Mouse (Mus musculus) MEL (cell line): ENCODE measurements at regions not wholly inside any gene's neighbourhood (a gene's known extent, or its start where the extent isn't known, plus 50 kb on each side); places are given as distances from the start of the nearest gene placed in this dataset.

Experiments
- BHLHE40 ChIP-seq: IDR thresholded peaks from 2 replicates; pipeline ENCODE4 v1.6.1; 2012; ENCODE audit warnings: low read depth, mild to moderate bottlenecking, inconsistent platforms, low read length, improper control_type of control experiment, borderline replicate concordance
- CTCF ChIP-seq, 3 experiments: IDR thresholded peaks in 2 of 3; conservative IDR thresholded peaks in 1 of 3; 2 replicates each; pipeline ENCODE4 v1.5.1; 2011 to 2012; ENCODE audit warnings: low read length in 3 of 3, low read depth in 2 of 3, mild to moderate bottlenecking in 2 of 3, improper control_type of control experiment in 1 of 3, inconsistent platforms in 1 of 3, mixed read lengths in 1 of 3, moderate library complexity in 1 of 3; ENCODE audit not compliant: control insufficient read depth in 1 of 3, insufficient read depth in 1 of 3, poor library complexity in 1 of 3, severe bottlenecking in 1 of 3
- ETS1 ChIP-seq: IDR thresholded peaks from 2 replicates; pipeline ENCODE4 v1.6.1; 2012; ENCODE audit warnings: low read depth, mild to moderate bottlenecking, inconsistent platforms, low read length, improper control_type of control experiment, moderate library complexity
- GATA1 ChIP-seq: IDR thresholded peaks from 2 replicates; pipeline ENCODE4 v1.6.1; 2011; ENCODE audit warnings: low read depth, low read length, improper control_type of control experiment
- MAFK ChIP-seq: IDR thresholded peaks from 2 replicates; pipeline ENCODE4 v1.6.1; 2011; ENCODE audit warnings: low read depth, mild to moderate bottlenecking, low read length, improper control_type of control experiment, borderline replicate concordance
- MYC ChIP-seq: IDR thresholded peaks from 2 replicates; pipeline ENCODE4 v1.6.1; 2011; ENCODE audit warnings: low read depth, mild to moderate bottlenecking, low read length, improper control_type of control experiment, moderate library complexity
- NELFE ChIP-seq: IDR thresholded peaks from 2 replicates; pipeline ENCODE4 v1.6.1; 2011; ENCODE audit warnings: low read depth, low read length, improper control_type of control experiment
- POLR2A ChIP-seq, 2 experiments: IDR thresholded peaks; 2 replicates each; pipeline ENCODE4 v1.6.1; 2011 to 2012; ENCODE audit warnings: low read length in 2 of 2, mild to moderate bottlenecking in 2 of 2, control low read depth in 1 of 2, improper control_type of control experiment in 1 of 2, low read depth in 1 of 2, moderate library complexity in 1 of 2; ENCODE audit not compliant: control insufficient read depth in 1 of 2, insufficient read depth in 1 of 2, poor library complexity in 1 of 2
- POLR2AphosphoS2 ChIP-seq: IDR thresholded peaks from 2 replicates; pipeline ENCODE4 v1.6.1; 2011; ENCODE audit warnings: low read length, improper control_type of control experiment
- POLR2AphosphoS5 ChIP-seq: IDR thresholded peaks from 2 replicates; pipeline ENCODE4 v1.6.1; 2012; ENCODE audit warnings: low read depth, borderline replicate concordance, mild to moderate bottlenecking, inconsistent platforms, low read length, moderate library complexity, mixed read lengths
- RAD21 ChIP-seq: IDR thresholded peaks from 2 replicates; pipeline ENCODE4 v1.6.1; 2011; ENCODE audit warnings: mild to moderate bottlenecking, low read depth, low read length, improper control_type of control experiment
- TBP ChIP-seq: IDR thresholded peaks from 2 replicates; pipeline ENCODE4 v1.8.0; 2011; ENCODE audit warnings: low read depth, low read length, improper control_type of control experiment
- ZNF384 ChIP-seq: IDR thresholded peaks from 2 replicates; pipeline ENCODE4 v1.6.1; 2012; ENCODE audit warnings: low read depth, mild to moderate bottlenecking, inconsistent platforms, low read length, improper control_type of control experiment

DNA sequence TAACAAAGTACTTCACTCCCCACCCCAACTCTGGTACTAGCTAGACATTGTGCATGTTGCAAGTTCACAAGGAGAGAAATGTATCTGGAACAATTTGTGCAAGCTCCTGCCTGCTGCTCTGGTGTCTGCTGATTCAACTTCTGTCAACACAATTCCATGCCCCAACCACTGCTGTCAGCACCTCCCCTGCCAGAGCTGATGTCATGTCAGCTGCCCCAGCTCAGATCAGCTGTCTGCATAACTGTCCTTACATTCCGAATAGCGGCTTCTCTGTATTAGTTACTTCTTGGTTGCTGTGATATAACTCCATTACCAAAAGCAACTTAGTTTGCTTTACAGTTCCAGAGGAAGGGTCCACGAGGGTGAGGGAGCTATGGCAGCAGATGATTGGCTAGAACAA is 196.0 kb downstream of the Sec61b start:
- TF ChIP-seq ETS1 (no peak), MYC (no peak), POLR2AphosphoS2 (no peak), RAD21 (no peak), POLR2A (IDR thresholded peaks at IDR 0.05; ENCODE audit: control insufficient read depth in 1 of 2, insufficient read depth in 1 of 2, low read depth in 1 of 2, low read length in 2 of 2, poor library complexity in 1 of 2) (no peak), ZNF384 (no peak), CTCF (IDR thresholded peaks at IDR 0.05 in 2 of 3, conservative IDR thresholded peaks at IDR 0.05 in 1 of 3; ENCODE audit: control insufficient read depth in 1 of 3, insufficient read depth in 1 of 3, low read depth in 2 of 3, low read length in 3 of 3, poor library complexity in 1 of 3, severe bottlenecking in 1 of 3) (no peak), TBP (no peak), MAFK (no peak), POLR2AphosphoS5 (no peak), BHLHE40 (no peak), GATA1 (no peak), NELFE (no peak)
